Mouse (Mus musculus) 3134 (cell line): ENCODE results near the gene Thoc6.

ENCODE experiments used
- DNase-seq: peaks from one replicate; pipeline ENCODE4 v3.0.0-alpha.2; 2011; ENCODE audit warnings: low spot score; ENCODE audit not compliant: insufficient read length; ENCODE audit errors: extremely low read depth

Gene Thoc6

GRCm38 (mm10) chr17:23673424-23674073 lies at the start of gene Thoc6, which contains the start of gene Hcfc1r1:
TSS of gene Thoc6 (minus strand) at chr17:23673882.
TSS of gene Hcfc1r1 (plus strand) at chr17:23673596.
- DNase-seq: peak; percentile 96

- no peak for DNase-seq
Measured at GRCm38 (mm10) chr17:23722376-23723125, 48.9 kb upstream of the Thoc6 start, which contains the start of gene 1520401A03Rik. TSS of gene 1520401A03Rik (minus strand) at chr17:23722783.

- DNase-seq: no peak
Measured at GRCm38 (mm10) chr17:23721886-23722285, 48.2 kb upstream of the Thoc6 start.

DNA sequence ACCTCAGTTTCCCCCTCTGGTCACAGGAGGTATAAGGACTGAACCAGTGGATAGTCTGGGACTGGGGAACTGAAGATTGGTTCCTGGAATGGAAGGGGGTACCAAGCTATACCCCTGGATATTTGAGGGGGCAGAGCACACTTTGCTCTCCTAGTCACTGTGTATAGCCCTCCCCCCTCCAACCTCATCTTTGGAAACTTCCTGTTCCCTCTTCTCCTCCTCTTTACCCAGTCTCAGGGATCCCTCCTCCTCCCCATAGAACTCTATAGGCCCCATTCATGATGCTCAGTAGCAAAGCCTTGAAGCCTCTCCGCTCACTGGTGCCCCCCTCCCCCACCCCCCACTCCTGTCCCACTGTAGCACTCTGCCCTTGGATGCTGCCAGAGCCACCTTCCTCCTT lies 45.8 kb upstream of the Thoc6 start:
- no peak for DNase-seq

DNA sequence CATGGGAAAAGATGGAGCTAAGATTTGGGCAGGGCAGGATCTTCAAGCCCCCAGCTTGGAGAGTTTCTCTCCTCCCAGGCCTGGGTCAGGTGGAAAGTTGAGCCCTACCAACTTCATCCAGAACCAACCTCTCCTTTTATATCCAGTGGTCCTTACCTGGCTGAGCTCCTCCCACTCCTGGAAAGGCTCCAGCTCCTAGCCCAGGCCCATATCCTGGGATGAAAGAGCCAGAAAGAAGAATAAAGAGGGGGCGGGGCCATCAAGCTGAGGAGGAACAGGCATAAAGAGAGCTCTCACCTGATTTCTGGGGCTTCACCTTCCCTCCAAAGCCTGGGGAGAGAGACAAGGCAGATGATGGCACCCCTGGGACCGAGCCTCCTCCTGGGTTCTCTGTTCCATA lies 43.3 kb upstream of the Thoc6 start:
- DNase-seq: no peak

GRCm38 (mm10) chr17:23706212-23706611 lies 32.5 kb upstream of the Thoc6 start:
- DNase-seq: peak; percentile 42

DNA sequence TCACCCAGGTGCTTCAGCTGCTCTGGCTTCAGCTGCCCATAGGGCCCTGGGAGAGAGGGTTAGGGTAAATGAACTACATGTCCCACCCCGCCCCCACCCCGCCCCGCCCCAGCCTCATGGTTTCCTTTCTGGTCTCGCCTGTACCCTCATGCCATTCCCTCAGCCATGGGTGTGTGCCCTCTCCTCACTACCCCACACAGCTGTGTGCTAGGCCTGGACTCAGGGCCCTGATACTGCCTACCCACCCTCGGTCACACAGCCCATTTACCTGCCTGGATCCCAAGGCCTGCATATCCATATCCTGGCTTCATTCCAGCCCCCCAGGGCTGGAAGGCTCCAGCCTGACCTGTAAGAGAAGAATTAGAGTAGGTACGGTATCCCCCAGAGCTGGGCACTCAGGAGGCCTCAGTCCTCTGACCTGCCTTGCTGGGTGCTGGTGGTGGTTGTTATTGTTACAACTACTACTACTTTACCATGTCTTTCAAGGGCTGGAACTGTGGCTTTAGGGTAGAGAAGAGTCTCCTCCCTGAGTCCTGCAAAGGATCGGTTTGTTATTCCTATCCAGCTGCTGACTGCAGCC lies 31.9 kb upstream of the Thoc6 start:
- DNase-seq: no peak

DNA sequence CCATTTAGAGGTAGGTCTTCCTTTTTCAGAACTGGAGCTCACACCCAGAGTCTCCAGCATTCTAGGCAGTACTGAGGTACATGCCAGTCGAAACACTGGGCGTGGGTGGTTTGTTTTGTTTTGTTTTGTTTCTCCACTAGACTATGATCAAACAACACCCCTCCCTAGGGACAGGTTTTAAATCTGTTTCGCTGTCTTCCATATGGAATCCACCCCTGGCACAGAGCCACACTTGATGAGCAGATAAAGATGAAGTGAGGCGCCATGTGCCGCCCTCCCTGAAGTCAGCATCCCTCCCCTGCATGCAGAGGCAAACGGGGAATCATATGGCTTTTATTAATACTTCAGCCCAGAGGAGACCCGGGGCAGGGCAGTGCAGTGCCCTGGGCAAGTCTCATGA lies 31.1 kb upstream of the Thoc6 start:
- no peak for DNase-seq

- DNase-seq: no peak
Measured at GRCm38 (mm10) chr17:23703301-23703700, 29.6 kb upstream of the Thoc6 start.

- peak; percentile 92 for DNase-seq
Measured at GRCm38 (mm10) chr17:23700079-23700478, 26.4 kb upstream of the Thoc6 start.

DNA sequence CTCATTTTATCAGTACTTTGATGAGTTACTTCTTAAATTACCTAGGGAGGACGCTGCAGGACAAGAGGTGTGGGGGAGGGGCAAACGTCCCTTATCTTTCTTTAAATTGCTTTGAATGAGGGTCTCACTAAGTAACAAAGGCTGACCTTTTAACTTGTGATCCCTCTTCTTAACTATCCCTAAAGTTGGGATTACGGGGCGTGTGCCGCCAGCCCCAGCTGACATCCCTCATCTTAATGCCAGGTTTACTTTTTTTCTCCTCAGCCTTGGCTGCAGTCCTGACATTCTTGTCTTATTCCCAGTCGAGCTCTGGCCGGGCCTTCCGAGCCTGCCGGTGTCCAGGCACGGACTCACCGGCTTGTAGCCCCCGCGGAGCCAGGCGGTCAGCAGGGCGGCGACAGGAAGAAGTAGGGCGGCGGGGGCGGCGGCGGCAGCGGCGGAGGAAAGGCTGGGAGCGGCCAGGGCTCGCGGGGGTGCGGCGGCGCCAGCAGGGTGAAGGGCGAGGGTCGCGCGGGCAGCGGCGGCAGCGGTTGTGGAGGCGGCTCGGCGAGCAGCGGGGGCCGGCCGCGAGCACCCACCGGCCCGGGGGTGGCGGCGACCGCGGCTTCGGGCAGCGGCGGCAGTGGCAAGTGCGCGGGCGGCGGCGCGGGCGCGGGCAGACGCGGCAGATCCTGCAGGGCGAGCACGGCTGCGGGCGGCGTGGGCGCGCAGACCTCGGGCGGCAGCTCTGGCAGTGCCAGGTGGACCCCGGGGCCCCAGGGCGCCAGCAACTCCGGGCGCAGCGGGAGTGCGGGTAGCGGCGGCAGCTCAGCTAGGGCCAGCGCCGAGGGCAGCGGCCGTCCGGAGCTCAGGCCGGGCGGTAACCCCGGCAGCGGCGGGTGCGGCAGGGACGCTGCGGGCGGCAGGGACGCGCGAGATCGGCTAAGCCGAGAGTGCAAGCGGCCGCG lies 25.7 kb upstream of the Thoc6 start:
- DNase-seq: peak; percentile 55

GRCm38 (mm10) chr17:23695801-23696200 lies 22.1 kb upstream of the Thoc6 start:
- no peak for DNase-seq

- peak; percentile 72 for DNase-seq
Measured at GRCm38 (mm10) chr17:23694491-23694890, 20.8 kb upstream of the Thoc6 start.

GRCm38 (mm10) chr17:23683856-23684672 lies 10.4 kb upstream of the Thoc6 start, which contains the start of gene Cldn9:
TSS of gene Cldn9 (minus strand) at chr17:23684026.
- DNase-seq: peak; percentile 70

DNA sequence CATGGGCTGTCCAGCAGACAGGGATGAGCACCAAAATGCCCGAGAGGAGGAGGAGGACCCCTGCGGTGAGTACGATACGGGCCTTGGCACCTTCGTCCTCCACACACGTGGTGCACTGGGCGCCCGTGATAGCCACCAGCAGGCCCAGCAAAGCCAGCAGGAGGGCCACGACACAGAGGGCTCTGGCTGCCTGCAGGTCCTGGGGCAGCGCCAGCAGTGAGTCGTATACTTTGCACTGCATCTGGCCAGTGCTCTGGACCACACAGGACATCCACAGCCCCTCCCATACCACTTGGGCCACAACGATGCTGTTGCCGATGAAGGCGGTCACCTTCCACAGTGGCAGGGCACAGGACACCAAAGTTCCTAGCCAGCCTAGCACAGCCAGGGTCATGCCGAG lies 9.5 kb upstream of the Thoc6 start:
- peak; percentile 80 for DNase-seq

DNA sequence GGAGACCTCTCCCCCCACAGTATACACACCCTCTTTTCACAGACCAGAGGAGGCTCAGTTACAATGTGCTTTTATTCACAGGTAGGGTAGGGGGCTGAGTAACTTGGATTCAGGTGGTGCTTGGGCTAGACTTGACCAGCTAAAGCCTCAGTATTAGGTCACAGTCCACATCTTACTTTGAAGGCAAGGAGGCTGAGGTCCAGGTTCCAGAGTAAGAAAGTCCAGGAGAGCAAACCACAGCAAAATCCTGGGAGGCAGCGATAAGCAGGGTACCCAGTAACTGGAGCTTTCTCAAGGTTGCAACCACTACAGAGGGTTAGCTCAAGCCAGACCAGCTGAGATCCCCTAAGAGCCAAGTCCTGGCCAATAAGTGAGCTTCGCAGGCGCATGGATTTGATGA lies 8.8 kb upstream of the Thoc6 start:
- no peak for DNase-seq

- DNase-seq: no peak
Measured at GRCm38 (mm10) chr17:23682092-23682491, 8.4 kb upstream of the Thoc6 start.

GRCm38 (mm10) chr17:23681086-23681485 lies 7.4 kb upstream of the Thoc6 start:
- DNase-seq: peak; percentile 84

DNA sequence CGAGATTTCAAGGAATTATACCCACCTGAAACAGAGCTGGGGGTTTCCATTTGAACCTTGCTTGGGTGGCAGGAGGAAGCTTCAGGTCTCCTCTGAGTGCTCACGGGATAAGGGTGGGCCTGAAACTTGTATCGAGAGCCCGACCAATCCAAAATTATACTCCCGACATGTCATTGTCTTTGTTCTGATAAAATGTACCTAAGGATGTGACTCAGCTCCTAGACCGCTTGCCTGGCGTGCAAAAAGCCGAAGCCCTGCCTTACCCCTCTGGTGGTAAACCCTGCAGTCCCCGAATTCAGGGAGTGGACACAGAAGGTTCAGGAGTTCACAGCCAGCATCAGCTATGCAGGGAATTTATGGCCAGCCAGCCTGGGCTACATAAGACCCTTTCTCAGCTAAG lies 6.7 kb upstream of the Thoc6 start:
- no peak for DNase-seq
